Mouse (Mus musculus): ENCODE data around the gene Pik3cb.

Gene Pik3cb

GRCm38 (mm10) chr9:99001326-99001725 is 139.1 kb downstream of the Pik3cb start:
- no peak for DNase-seq (ENCODE audit: low spot score)

GRCm38 (mm10) chr9:98999881-99000339 is 140.5 kb downstream of the Pik3cb start:
- DNase-seq (ENCODE audit: low spot score), result no peak

GRCm38 (mm10) chr9:98994103-98994502 is 146.3 kb downstream of the Pik3cb start:
- no peak for DNase-seq (ENCODE audit: low spot score)

GRCm38 (mm10) chr9:98987131-98987530 is 153.3 kb downstream of the Pik3cb start:
- DNase-seq (ENCODE audit: low spot score), result no peak

Data from left cerebral cortex, adult 11 months (tissue).